Mouse (Mus musculus) testis, adult 2 months (tissue): ENCODE measurements around the gene Cbx4. TPM values are rescaled to one million over a fixed set of nuclear protein-coding genes. Genes with fewer than 3 reads are reported as not detected.

ENCODE experiments used
- H3K27ac ChIP-seq: fragments of 200-500 bp; 2 replicates; pipeline ENCODE4 v1.5.1; 2012; ENCODE audit warnings: low read depth, low read length; ENCODE audit not compliant: control insufficient read depth, insufficient read depth
- H3K27me3 ChIP-seq: fragments of 200-500 bp; 2 replicates; pipeline ENCODE4 v1.6.1; 2012; ENCODE audit warnings: mild to moderate bottlenecking, low read length, moderate library complexity; ENCODE audit not compliant: control insufficient read depth, insufficient read depth
- H3K36me3 ChIP-seq: fragments of 200-500 bp; 2 replicates; pipeline ENCODE4 v1.6.1; 2012; ENCODE audit warnings: mild to moderate bottlenecking, low read length; ENCODE audit not compliant: control insufficient read depth, insufficient read depth
- H3K4me1 ChIP-seq: fragments of 200-500 bp; 2 replicates; pipeline ENCODE4 v1.6.1; 2012; ENCODE audit warnings: low read length; ENCODE audit not compliant: control insufficient read depth, insufficient read depth
- H3K4me3 ChIP-seq: fragments of 200-500 bp; 2 replicates; pipeline ENCODE4 v1.5.1; 2012; ENCODE audit warnings: low read depth, mild to moderate bottlenecking, low read length, moderate library complexity, mixed read lengths; ENCODE audit not compliant: control insufficient read depth
- CTCF ChIP-seq: fragments of 200-500 bp; IDR thresholded peaks from 2 replicates; pipeline ENCODE4 v1.5.1; 2012; ENCODE audit warnings: low read depth, mild to moderate bottlenecking, inconsistent platforms, low read length, moderate library complexity; ENCODE audit not compliant: control insufficient read depth, insufficient read depth, insufficient replicate concordance
- POLR2A ChIP-seq: fragments of 200-500 bp; IDR thresholded peaks from 2 replicates; pipeline ENCODE4 v1.6.1; 2012; ENCODE audit warnings: low read depth, mild to moderate bottlenecking, inconsistent platforms, low read length, moderate library complexity; ENCODE audit not compliant: control insufficient read depth
- polyA plus RNA-seq: library from polyadenylated mRNA; depleted of rRNA; stranded (reverse); fragments of >200 nt; gene quantifications from 2 replicates; pipeline ENCODE4 v1.2.3, GENCODE M21; 2012

Gene Cbx4
- polyA plus RNA-seq, 1 experiment = 3.3 TPM

GRCm38 (mm10) chr11:119047261-119048132 lies 38.5 kb downstream of the Cbx4 start:
- Histone ChIP-seq H3K27me3 (peaks cover 5% of the 10 kb centered on the region; the same call in 1 of the 2 replicates), H3K36me3 (no peaks in the 10 kb centered on the region), H3K27ac (no peak overlapping the region), H3K4me3 (peak overlapping the region; percentile 16), H3K4me1 (peaks cover 24% of the 10 kb centered on the region)
- TF ChIP-seq POLR2A (no peak), CTCF (no peak)

- Histone ChIP-seq H3K36me3 (no peaks in the 10 kb centered on the region), H3K4me3 (peak overlapping the region; percentile 57), H3K27me3 (peaks cover 5% of the 10 kb centered on the region), H3K4me1 (peaks cover 28% of the 10 kb centered on the region), H3K27ac (no peak overlapping the region)
- TF ChIP-seq POLR2A = no peak
- TF ChIP-seq CTCF = no peak
Observed at GRCm38 (mm10) chr11:119046601-119047245, 39.3 kb downstream of the Cbx4 start.

GRCm38 (mm10) chr11:119044551-119045337 lies 41.3 kb downstream of the Cbx4 start:
- Histone ChIP-seq H3K36me3 (no peaks in the 10 kb centered on the region), H3K4me3 (no peak overlapping the region), H3K4me1 (peaks cover 42% of the 10 kb centered on the region), H3K27ac (no peak overlapping the region), H3K27me3 (peaks cover 5% of the 10 kb centered on the region)
- no peak for TF ChIP-seq CTCF
- TF ChIP-seq POLR2A = no peak

- peaks cover 5% of the 10 kb centered on the region for H3K27me3 ChIP-seq
- H3K36me3 ChIP-seq = no peaks in the 10 kb centered on the region
- H3K4me3 ChIP-seq = no peak overlapping the region
- peak; percentile 31; the same call in 1 of the 2 replicates for TF ChIP-seq CTCF
- no peak for TF ChIP-seq POLR2A
- no peak overlapping the region for H3K27ac ChIP-seq
- peaks cover 42% of the 10 kb centered on the region for H3K4me1 ChIP-seq
Observed at GRCm38 (mm10) chr11:119043761-119044550, 42.1 kb downstream of the Cbx4 start.

- Histone ChIP-seq H3K27ac (no peak overlapping the region), H3K27me3 (peaks cover 5% of the 10 kb centered on the region), H3K4me3 (no peak overlapping the region), H3K4me1 (peaks cover 42% of the 10 kb centered on the region), H3K36me3 (no peaks in the 10 kb centered on the region)
- no peak for TF ChIP-seq POLR2A
- no peak for TF ChIP-seq CTCF
Observed at GRCm38 (mm10) chr11:119043273-119043540, 42.8 kb downstream of the Cbx4 start.

- TF ChIP-seq POLR2A (no peak), CTCF (no peak)
- Histone ChIP-seq H3K27me3 (peaks cover 5% of the 10 kb centered on the region), H3K4me1 (peaks cover 44% of the 10 kb centered on the region), H3K4me3 (peak overlapping the region; percentile 8), H3K36me3 (no peaks in the 10 kb centered on the region), H3K27ac (no peak overlapping the region)
Observed at GRCm38 (mm10) chr11:119042466-119043272, 43.4 kb downstream of the Cbx4 start.
